Mouse (Mus musculus): ENCODE results near the gene Zfp334.

The Zfp334 gene

GRCm38 (mm10) chr2:165387844-165388495, at the start of gene Zfp334:
Gene Zfp334 (minus strand): TSS chr2:165388259.
- peak; percentile 84 to 96 for DNase-seq (ENCODE audit: low spot score in 2 of 2)

- no peak for DNase-seq (ENCODE audit: low spot score in 2 of 2)
Measured at GRCm38 (mm10) chr2:165428694-165429093, 40.6 kb upstream of the Zfp334 start.

- no peak for DNase-seq (ENCODE audit: low spot score in 2 of 2)
Measured at GRCm38 (mm10) chr2:165420195-165420594, 32.1 kb upstream of the Zfp334 start.

- DNase-seq (ENCODE audit: low spot score in 2 of 2): peak in 1 of 2 experiments; percentile 39
Measured at GRCm38 (mm10) chr2:165419670-165420111, 31.6 kb upstream of the Zfp334 start.

GRCm38 (mm10) chr2:165418577-165418976, 30.5 kb upstream of the Zfp334 start:
- no peak for DNase-seq (ENCODE audit: low spot score in 2 of 2)

- DNase-seq (ENCODE audit: low spot score in 2 of 2): peak; percentile 49 to 78
Measured at GRCm38 (mm10) chr2:165417291-165417690, 29.2 kb upstream of the Zfp334 start.

- DNase-seq (ENCODE audit: low spot score in 2 of 2): no peak
Measured at GRCm38 (mm10) chr2:165415795-165416194, 27.7 kb upstream of the Zfp334 start.

- DNase-seq (ENCODE audit: low spot score in 2 of 2): no peak
Measured at GRCm38 (mm10) chr2:165415141-165415721, 27.2 kb upstream of the Zfp334 start.

- no peak for DNase-seq (ENCODE audit: low spot score in 2 of 2)
Measured at GRCm38 (mm10) chr2:165414321-165414720, 26.3 kb upstream of the Zfp334 start.

- no peak for DNase-seq (ENCODE audit: low spot score in 2 of 2)
Measured at GRCm38 (mm10) chr2:165413884-165414283, 25.8 kb upstream of the Zfp334 start.

GRCm38 (mm10) chr2:165407700-165408301, 19.7 kb upstream of the Zfp334 start:
- peak in 1 of 2 experiments; percentile 85 for DNase-seq (ENCODE audit: low spot score in 2 of 2)

- DNase-seq (ENCODE audit: low spot score in 2 of 2): peak in 1 of 2 experiments; percentile 69
Measured at GRCm38 (mm10) chr2:165405351-165405750, 17.3 kb upstream of the Zfp334 start.

- no peak for DNase-seq (ENCODE audit: low spot score in 2 of 2)
Measured at GRCm38 (mm10) chr2:165404951-165405350, 16.9 kb upstream of the Zfp334 start.

- no peak for DNase-seq (ENCODE audit: low spot score in 2 of 2)
Measured at GRCm38 (mm10) chr2:165398164-165398785, 10.2 kb upstream of the Zfp334 start.

- no peak for DNase-seq (ENCODE audit: low spot score in 2 of 2)
Measured at GRCm38 (mm10) chr2:165397502-165398163, 9.6 kb upstream of the Zfp334 start.

- DNase-seq (ENCODE audit: low spot score in 2 of 2): no peak
Measured at GRCm38 (mm10) chr2:165396831-165397501, 8.9 kb upstream of the Zfp334 start.

GRCm38 (mm10) chr2:165392156-165392555, 4.1 kb upstream of the Zfp334 start:
- DNase-seq (ENCODE audit: low spot score in 2 of 2): no peak

GRCm38 (mm10) chr2:165391561-165391960, 3.5 kb upstream of the Zfp334 start:
- peak in 1 of 2 experiments; percentile 74 for DNase-seq (ENCODE audit: low spot score in 2 of 2)

- DNase-seq (ENCODE audit: low spot score in 2 of 2): no peak
Measured at GRCm38 (mm10) chr2:165389299-165389952, 1.4 kb upstream of the Zfp334 start.

GRCm38 (mm10) chr2:165387370-165387769, 689 bp downstream of the Zfp334 start:
- no peak for DNase-seq (ENCODE audit: low spot score in 2 of 2)

GRCm38 (mm10) chr2:165380050-165380449, 8.0 kb downstream of the Zfp334 start:
- no peak for DNase-seq (ENCODE audit: low spot score in 2 of 2)
